Mouse (Mus musculus) stomach, postnatal 0 days (tissue): ENCODE results near the gene Spg21. TPM values are rescaled to one million over a fixed set of nuclear protein-coding genes. Genes with fewer than 3 reads are reported as not detected.

Experiments used
- ATAC-seq: fragments of 200-750 bp; cut with Nextera tagmentation; 2 replicates; pipeline ENCODE4 v1.8.0; 2017; ENCODE audit not compliant: low FRiP score, low TSS enrichment
- DNase-seq: peaks from one replicate; pipeline ENCODE4 v3.0.0-alpha.2; 2016; ENCODE audit warnings: low spot score
- H3K27ac ChIP-seq: fragments of 300-500 bp; sonication (generic); replicated peaks from 2 replicates; pipeline ENCODE4 v1.5.1; 2014; ENCODE audit warnings: mild to moderate bottlenecking, control low read depth
- H3K27me3 ChIP-seq: fragments of 300-500 bp; sonication (generic); 2 replicates; pipeline ENCODE4 v1.6.1; 2014; ENCODE audit warnings: low read length; ENCODE audit not compliant: control insufficient read depth, insufficient read depth
- H3K36me3 ChIP-seq: fragments of 300-500 bp; sonication (generic); 2 replicates; pipeline ENCODE4 v1.6.1; 2014; ENCODE audit warnings: low read length, mixed read lengths; ENCODE audit not compliant: control insufficient read depth, insufficient read depth
- H3K4me1 ChIP-seq: fragments of 300-500 bp; sonication (generic); replicated peaks from 2 replicates; pipeline ENCODE4 v1.6.1; 2014; ENCODE audit warnings: antibody characterized with exemption; ENCODE audit not compliant: control insufficient read depth, insufficient read depth
- H3K4me2 ChIP-seq: fragments of 300-500 bp; sonication (generic); replicated peaks from 2 replicates; pipeline ENCODE4 v1.6.1; 2014; ENCODE audit warnings: low read depth, mild to moderate bottlenecking, control low read depth, moderate library complexity
- H3K4me3 ChIP-seq: fragments of 300-500 bp; sonication (generic); 2 replicates; pipeline ENCODE4 v1.5.1; 2014; ENCODE audit warnings: low read depth, low read length, control low read depth
- H3K9ac ChIP-seq: fragments of 300-500 bp; sonication (generic); 2 replicates; pipeline ENCODE4 v1.6.1; 2014; ENCODE audit warnings: mild to moderate bottlenecking, low read length, control low read depth, mixed read lengths
- H3K9me3 ChIP-seq: fragments of 300-500 bp; sonication (generic); 2 replicates; pipeline ENCODE4 v1.6.1; 2016; ENCODE audit warnings: low read length; ENCODE audit not compliant: control insufficient read depth
- CTCF ChIP-seq: IDR thresholded peaks from 2 replicates; pipeline ENCODE4 v1.5.1; 2016; ENCODE audit warnings: antibody characterized with exemption, low read depth, mild to moderate bottlenecking, moderate library complexity
- EP300 ChIP-seq: optimal IDR thresholded peaks from 2 replicates; pipeline ENCODE3; 2016; ENCODE audit warnings: antibody characterized with exemption
- WGBS: fragments of 180-500 bp; shearing (Covaris S2); extraction: QIAGEN DNeasy Blood & Tissue Kit; methylation state at CpG from one replicate; pipeline ENCODE4 v1.1.7; 2014; 5-methylcytosine and 5-hydroxymethylcytosine counted together
- polyA plus RNA-seq: library from polyadenylated mRNA; unstranded; fragments of >200 nt; fragmentation: Nextera tagmentation; extraction: Ambion mirVana; gene quantifications from 2 replicates; pipeline ENCODE4 v1.2.1, GENCODE M21; 2015

Gene Spg21
- polyA plus RNA-seq, 1 experiment from 2014 or later = 62.3 TPM

DNA sequence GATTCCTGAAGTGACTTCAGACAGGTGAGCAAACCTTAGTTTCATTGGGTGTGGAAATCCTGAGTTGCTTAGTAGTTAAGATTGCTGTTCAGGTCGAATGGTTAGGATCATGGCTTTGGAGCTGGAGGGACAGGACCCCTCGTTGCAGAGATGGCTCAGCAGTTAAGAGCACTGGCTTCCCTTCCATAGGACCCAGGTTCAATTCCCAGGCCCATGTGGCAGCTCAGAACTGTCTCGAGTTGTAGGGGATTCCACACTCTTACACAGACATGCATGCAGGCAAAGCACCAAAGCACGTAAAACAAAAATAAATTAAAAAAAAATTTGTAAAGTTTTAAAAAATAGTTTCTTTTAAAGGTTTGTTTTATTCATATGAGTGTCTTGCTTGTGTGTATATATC is 25.5 kb upstream of the Spg21 start:
- no peak for TF ChIP-seq CTCF
- no peak for TF ChIP-seq EP300
- no peak overlapping the region for H3K4me3 ChIP-seq
- WGBS = 63% methylated on average over 4 of the region's 4 CpGs
- H3K9me3 ChIP-seq = no peaks in the 10 kb centered on the region
- no peak overlapping the region for H3K4me2 ChIP-seq
- no peaks in the 10 kb centered on the region for H3K27me3 ChIP-seq
- DNase-seq (no peak), ATAC-seq (no peak)
- no peak overlapping the region for H3K9ac ChIP-seq
- H3K36me3 ChIP-seq = no peaks in the 10 kb centered on the region
- H3K27ac ChIP-seq = no peak overlapping the region
- no peaks in the 10 kb centered on the region for H3K4me1 ChIP-seq

DNA sequence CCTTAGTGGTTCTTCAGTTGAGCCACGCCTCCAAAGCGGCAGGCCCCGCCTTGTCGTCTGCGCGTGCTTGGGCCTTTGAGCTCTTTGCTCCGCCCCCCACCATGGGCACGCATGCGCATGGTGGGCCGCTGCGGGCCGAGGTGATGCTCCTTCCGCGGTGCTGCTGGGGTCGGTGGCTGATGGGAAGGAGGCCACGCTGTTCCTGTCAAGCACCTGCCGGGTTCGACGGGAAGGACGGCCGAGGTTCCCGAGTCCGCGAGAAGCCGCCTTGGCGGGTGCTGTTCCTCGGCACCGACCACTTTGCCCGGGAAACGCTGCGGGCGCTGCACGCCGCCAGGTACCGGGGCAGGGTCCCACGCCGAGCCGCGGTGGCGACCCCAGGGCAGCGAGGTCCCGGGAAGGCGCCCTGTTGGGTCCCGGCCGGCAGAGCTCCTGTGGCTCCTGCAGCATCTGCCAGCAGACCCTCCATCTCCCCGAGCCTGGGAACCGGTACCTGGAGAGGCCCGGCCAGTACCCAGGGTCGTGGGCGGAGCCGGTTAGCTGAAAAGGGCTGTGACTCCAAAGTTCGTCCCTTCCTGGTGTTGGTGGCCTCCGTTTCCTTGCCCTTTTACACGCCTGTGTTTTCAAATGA is 25.0 kb upstream of the Spg21 start, which contains the start of gene Mtfmt:
Mtfmt (plus strand) TSS at position 112 of the 631 bp plus-strand sequence.
- TF ChIP-seq EP300 = no peak
- no peak for TF ChIP-seq CTCF
- H3K27ac ChIP-seq = no peak within 1 kb of the TSS; the same call in 1 of the 2 replicates

DNA sequence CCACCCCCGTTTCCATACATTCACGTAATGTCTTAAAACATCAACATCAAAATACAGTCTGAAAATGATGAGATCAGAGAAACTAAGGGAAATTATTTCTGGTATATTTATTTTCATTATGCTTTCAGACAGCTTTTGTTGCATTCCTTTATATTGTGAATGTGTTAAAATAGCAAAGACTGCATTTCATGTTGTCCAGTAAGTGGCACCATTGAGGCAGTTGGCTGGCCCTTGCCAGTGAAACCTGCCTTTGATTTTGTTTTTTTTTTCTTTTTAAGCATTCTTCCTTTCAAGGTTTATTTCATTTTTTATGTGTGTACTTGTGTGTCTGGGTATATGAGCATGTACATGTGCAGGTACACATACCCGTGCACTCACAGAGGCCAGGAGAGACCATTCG is 16.1 kb upstream of the Spg21 start:
- H3K9ac ChIP-seq = no peak overlapping the region
- no peak overlapping the region for H3K4me2 ChIP-seq
- H3K27ac ChIP-seq = no peak overlapping the region
- H3K4me1 ChIP-seq = no peaks in the 10 kb centered on the region
- DNase-seq = no peak
- 94% methylated on average over 4 of the region's 4 CpGs for WGBS
- H3K4me3 ChIP-seq = no peak overlapping the region
- H3K27me3 ChIP-seq = no peaks in the 10 kb centered on the region
- peaks cover 27% of the 10 kb centered on the region for H3K36me3 ChIP-seq
- no peak for ATAC-seq
- no peaks in the 10 kb centered on the region for H3K9me3 ChIP-seq
- peak; percentile 42 for TF ChIP-seq CTCF
- no peak for TF ChIP-seq EP300

More for the DNA sequence above, 25.0 kb upstream of the Spg21 start, which contains the start of gene Mtfmt:
- Histone ChIP-seq H3K4me1 (no peaks in the 10 kb centered on the region), H3K4me2 (peak within 1 kb of the TSS; percentile 87), H3K36me3 (no peaks in the 10 kb centered on the region), H3K9me3 (no peaks in the 10 kb centered on the region), H3K27me3 (no peaks in the 10 kb centered on the region), H3K9ac (peak within 1 kb of the TSS; percentile 82), H3K4me3 (peak within 1 kb of the TSS; percentile 98)
- WGBS = under 1% methylated on average over 52 of the region's 54 CpGs
- DNase-seq (peak; percentile 96), ATAC-seq (peak; percentile 90)

DNA sequence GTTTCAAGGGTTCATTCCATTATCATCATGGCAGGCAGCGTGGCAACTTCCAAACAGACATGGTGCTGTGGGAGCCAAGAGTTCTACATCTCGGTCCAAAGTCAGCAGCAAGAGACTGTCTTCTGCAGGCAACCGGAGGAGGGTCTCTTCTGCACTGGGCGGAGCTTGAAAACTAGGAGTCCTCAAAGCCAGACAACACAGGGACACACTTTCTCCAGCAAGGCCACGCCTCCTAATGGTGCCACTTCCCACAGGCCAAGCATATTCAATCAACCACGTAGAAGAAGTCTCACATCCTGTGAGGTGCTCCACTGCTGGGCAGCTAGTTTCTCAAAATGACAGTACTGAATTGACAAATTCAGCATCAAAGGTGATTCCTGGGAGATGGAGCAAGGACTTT is 12.8 kb upstream of the Spg21 start:
- Histone ChIP-seq H3K27me3 (no peaks in the 10 kb centered on the region), H3K36me3 (peaks cover 20% of the 10 kb centered on the region), H3K27ac (no peak overlapping the region), H3K4me2 (no peak overlapping the region), H3K9me3 (no peaks in the 10 kb centered on the region), H3K9ac (no peak overlapping the region), H3K4me1 (no peaks in the 10 kb centered on the region), H3K4me3 (no peak overlapping the region)
- DNase-seq (no peak), ATAC-seq (no peak)
- WGBS = 89% methylated on average over 6 of the region's 6 CpGs
- TF ChIP-seq CTCF (no peak), EP300 (no peak)

DNA sequence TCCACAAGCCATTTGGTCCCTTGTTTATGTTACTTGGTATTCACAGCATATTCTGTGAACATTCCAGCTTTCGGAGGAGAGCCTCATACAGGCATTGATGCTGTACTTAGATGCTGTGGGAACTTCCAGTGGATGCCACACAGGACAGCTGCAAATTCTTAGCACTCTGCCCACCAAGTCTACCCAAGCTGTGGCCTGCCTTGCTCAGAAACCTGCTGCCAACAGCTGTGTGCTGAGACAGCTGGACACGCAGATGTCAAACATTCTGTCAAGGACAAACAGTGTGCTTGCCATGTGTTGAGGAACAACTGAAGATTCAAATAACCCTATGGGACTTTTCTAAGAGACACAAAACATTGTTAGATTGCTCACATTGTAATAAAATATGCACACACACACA is 1.8 kb upstream of the Spg21 start:
- no peaks in the 10 kb centered on the region for H3K36me3 ChIP-seq
- no peaks in the 10 kb centered on the region for H3K9me3 ChIP-seq
- no peak overlapping the region for H3K27ac ChIP-seq
- WGBS = 74% methylated on average over 2 of the region's 2 CpGs
- ATAC-seq (no peak), DNase-seq (no peak)
- no peak overlapping the region for H3K9ac ChIP-seq
- no peak overlapping the region for H3K4me3 ChIP-seq
- no peak for TF ChIP-seq EP300
- TF ChIP-seq CTCF = no peak
- no peak overlapping the region for H3K4me2 ChIP-seq
- H3K4me1 ChIP-seq = no peaks in the 10 kb centered on the region
- no peaks in the 10 kb centered on the region for H3K27me3 ChIP-seq

DNA sequence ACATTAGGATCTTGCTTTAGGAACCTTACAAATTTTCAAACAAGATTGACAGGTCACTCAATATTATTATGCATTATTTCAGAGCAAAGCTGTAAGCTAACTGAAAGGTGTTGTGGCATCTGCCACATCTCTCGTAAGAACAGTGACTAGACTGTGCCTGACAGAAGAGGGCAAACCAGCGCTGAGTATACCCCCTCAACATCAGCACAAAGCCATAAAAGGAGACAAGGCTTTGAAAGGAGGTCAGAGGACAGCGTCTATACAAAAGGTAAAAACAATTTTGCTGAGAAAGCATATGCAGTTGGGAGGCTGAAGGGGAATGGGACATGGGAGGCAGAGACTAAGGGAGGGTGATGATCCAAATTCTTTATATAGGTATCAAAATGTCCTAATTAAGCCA is 549 bp upstream of the Spg21 start:
- Histone ChIP-seq H3K4me3 (peak overlapping the region; percentile 90), H3K27ac (peak overlapping the region; percentile 91), H3K27me3 (no peaks in the 10 kb centered on the region), H3K9me3 (no peaks in the 10 kb centered on the region), H3K4me2 (peak overlapping the region; percentile 69), H3K4me1 (no peaks in the 10 kb centered on the region), H3K9ac (no peak overlapping the region), H3K36me3 (no peaks in the 10 kb centered on the region)
- ATAC-seq = no peak
- TF ChIP-seq CTCF (no peak), EP300 (no peak)
- WGBS = 51% methylated on average over 3 of the region's 3 CpGs
- no peak for DNase-seq
